Mouse (Mus musculus): ENCODE measurements at regions not wholly inside any gene's neighbourhood (a gene's known extent, or its start where the extent isn't known, plus 50 kb on each side); places are given as distances from the start of the nearest gene placed in this dataset.

DNA sequence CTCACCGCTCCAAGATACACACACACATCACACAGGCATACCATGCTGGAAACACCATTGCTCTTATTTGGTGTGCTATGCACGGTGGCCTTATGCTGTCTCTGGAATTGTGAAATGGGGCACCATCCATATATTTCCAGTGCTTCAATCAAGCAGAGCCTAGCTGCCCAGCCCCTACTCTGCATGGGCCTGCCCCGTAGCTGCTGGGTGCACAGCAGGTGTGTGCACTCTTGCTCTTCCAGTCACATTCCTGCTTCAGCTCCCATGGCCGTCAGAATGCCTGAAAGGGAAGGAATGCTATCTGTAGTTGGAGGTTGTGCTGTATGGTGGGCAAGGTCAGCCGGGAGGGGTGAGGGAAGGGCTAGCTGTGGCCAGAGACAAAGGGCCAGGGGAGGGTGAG lies 144.6 kb downstream of the Efnb1 start:
- TF ChIP-seq CTCF (IDR thresholded peaks at IDR 0.05; ENCODE audit: low read depth), result no peak
- no peak for TF ChIP-seq EP300 (optimal IDR thresholded peaks at IDR 0.05)
